Mouse (Mus musculus): ENCODE measurements around the gene Esyt2.

The Esyt2 gene

GRCm38 (mm10) chr12:116307870-116308269 is 26.9 kb downstream of the Esyt2 start:
- TF ChIP-seq GATA4 (IDR thresholded peaks at IDR 0.05; ENCODE audit: insufficient replicate concordance, low read length) = no peak

- no peak for TF ChIP-seq GATA4 (IDR thresholded peaks at IDR 0.05; ENCODE audit: insufficient replicate concordance, low read length)
Measured at GRCm38 (mm10) chr12:116308612-116309011, 27.6 kb downstream of the Esyt2 start.

- no peak for TF ChIP-seq GATA4 (IDR thresholded peaks at IDR 0.05; ENCODE audit: insufficient replicate concordance, low read length)
Measured at GRCm38 (mm10) chr12:116313816-116314215, 32.8 kb downstream of the Esyt2 start.

GRCm38 (mm10) chr12:116315498-116315897 is 34.5 kb downstream of the Esyt2 start:
- TF ChIP-seq GATA4 (IDR thresholded peaks at IDR 0.05; ENCODE audit: insufficient replicate concordance, low read length) = no peak

GRCm38 (mm10) chr12:116317818-116318217 is 36.8 kb downstream of the Esyt2 start:
- no peak for TF ChIP-seq GATA4 (IDR thresholded peaks at IDR 0.05; ENCODE audit: insufficient replicate concordance, low read length)

- TF ChIP-seq GATA4 (IDR thresholded peaks at IDR 0.05; ENCODE audit: insufficient replicate concordance, low read length) = no peak
Measured at GRCm38 (mm10) chr12:116325545-116325944, 44.5 kb downstream of the Esyt2 start.

- no peak for TF ChIP-seq GATA4 (IDR thresholded peaks at IDR 0.05; ENCODE audit: insufficient replicate concordance, low read length)
Measured at GRCm38 (mm10) chr12:116326159-116326558, 45.2 kb downstream of the Esyt2 start.

- no peak for TF ChIP-seq GATA4 (IDR thresholded peaks at IDR 0.05; ENCODE audit: insufficient replicate concordance, low read length)
Measured at GRCm38 (mm10) chr12:116334253-116334652, 53.3 kb downstream of the Esyt2 start.

- TF ChIP-seq GATA4 (IDR thresholded peaks at IDR 0.05; ENCODE audit: insufficient replicate concordance, low read length) = no peak
Measured at GRCm38 (mm10) chr12:116340160-116340559, 59.2 kb downstream of the Esyt2 start.

- no peak for TF ChIP-seq GATA4 (IDR thresholded peaks at IDR 0.05; ENCODE audit: insufficient replicate concordance, low read length)
Measured at GRCm38 (mm10) chr12:116348755-116349286, 67.8 kb downstream of the Esyt2 start.

- TF ChIP-seq GATA4 (IDR thresholded peaks at IDR 0.05; ENCODE audit: insufficient replicate concordance, low read length) = no peak
Measured at GRCm38 (mm10) chr12:116349376-116349775, 68.4 kb downstream of the Esyt2 start.

- TF ChIP-seq GATA4 (IDR thresholded peaks at IDR 0.05; ENCODE audit: insufficient replicate concordance, low read length) = no peak
Measured at GRCm38 (mm10) chr12:116351022-116351421, 70.0 kb downstream of the Esyt2 start.

- no peak for TF ChIP-seq GATA4 (IDR thresholded peaks at IDR 0.05; ENCODE audit: insufficient replicate concordance, low read length)
Measured at GRCm38 (mm10) chr12:116352404-116352803, 71.4 kb downstream of the Esyt2 start.

GRCm38 (mm10) chr12:116354694-116355093 is 73.7 kb downstream of the Esyt2 start:
- no peak for TF ChIP-seq GATA4 (IDR thresholded peaks at IDR 0.05; ENCODE audit: insufficient replicate concordance, low read length)

GRCm38 (mm10) chr12:116362091-116362490 is 81.1 kb downstream of the Esyt2 start:
- no peak for TF ChIP-seq GATA4 (IDR thresholded peaks at IDR 0.05; ENCODE audit: insufficient replicate concordance, low read length)

GRCm38 (mm10) chr12:116366900-116367299 is 85.9 kb downstream of the Esyt2 start:
- TF ChIP-seq GATA4 (IDR thresholded peaks at IDR 0.05; ENCODE audit: insufficient replicate concordance, low read length) = no peak

GRCm38 (mm10) chr12:116367346-116367745 is 86.3 kb downstream of the Esyt2 start:
- no peak for TF ChIP-seq GATA4 (IDR thresholded peaks at IDR 0.05; ENCODE audit: insufficient replicate concordance, low read length)
